Mouse (Mus musculus): ENCODE measurements at regions not wholly inside any gene's neighbourhood (a gene's known extent, or its start where the extent isn't known, plus 50 kb on each side); places are given as distances from the start of the nearest gene placed in this dataset.

- no peak for DNase-seq (ENCODE audit: low read depth in 1 of 2, low spot score in 2 of 2)
Observed at GRCm38 (mm10) chr13:37689127-37689777, 88.9 kb upstream of the Rreb1 start.

- DNase-seq (ENCODE audit: low read depth in 1 of 2, low spot score in 2 of 2) = no peak
Observed at GRCm38 (mm10) chr13:37691855-37692445, 86.2 kb upstream of the Rreb1 start.

GRCm38 (mm10) chr13:37693617-37694016, 84.6 kb upstream of the Rreb1 start:
- DNase-seq (ENCODE audit: low read depth in 1 of 2, low spot score in 2 of 2) = no peak

GRCm38 (mm10) chr13:37704475-37704874, 73.7 kb upstream of the Rreb1 start:
- no peak for DNase-seq (ENCODE audit: low read depth in 1 of 2, low spot score in 2 of 2)

- no peak for DNase-seq (ENCODE audit: low read depth in 1 of 2, low spot score in 2 of 2)
Observed at GRCm38 (mm10) chr13:37705482-37705881, 72.7 kb upstream of the Rreb1 start.

- DNase-seq (ENCODE audit: low read depth in 1 of 2, low spot score in 2 of 2) = no peak
Observed at GRCm38 (mm10) chr13:37710913-37711312, 67.3 kb upstream of the Rreb1 start.

GRCm38 (mm10) chr13:37712908-37713496, 65.2 kb upstream of the Rreb1 start:
- DNase-seq (ENCODE audit: low read depth in 1 of 2, low spot score in 2 of 2) = no peak

GRCm38 (mm10) chr13:37715058-37715712, 63.0 kb upstream of the Rreb1 start:
- DNase-seq (ENCODE audit: low read depth in 1 of 2, low spot score in 2 of 2) = no peak

GRCm38 (mm10) chr13:37715770-37716693, 62.2 kb upstream of the Rreb1 start:
- no peak for DNase-seq (ENCODE audit: low read depth in 1 of 2, low spot score in 2 of 2)

GRCm38 (mm10) chr13:37717793-37718192, 60.4 kb upstream of the Rreb1 start:
- DNase-seq (ENCODE audit: low read depth in 1 of 2, low spot score in 2 of 2) = no peak

GRCm38 (mm10) chr13:37718364-37718763, 59.8 kb upstream of the Rreb1 start:
- DNase-seq (ENCODE audit: low read depth in 1 of 2, low spot score in 2 of 2) = peak; percentile 11 to 21

Measured in monocyte, adult 2 months (primary cell).